14 mouse cellular contexts compared by ENCODE assay signal in genomic region chr19:16876458-16876770, GRCm38 (mm10). TPM values are rescaled to one million over a fixed set of nuclear protein-coding genes. Genes with fewer than 3 reads are reported as not detected.
A peak's percentile ranks its signal among the peaks of the same experiment; 100 is the strongest.
DNase-seq lines count a peak whose midpoint lies in the region; ATAC-seq lines count a peak whose summit lies in the region.
"Had no signal": no experiment of that assay in that cellular context is flagged by ENCODE, and none has a peak within 500 bp of the region (broad histone marks: within the 10 kb centered on the region; RNA-seq: fewer than 3 reads in every experiment).

No protein-coding gene starts in this region.

- intact Hi-C loops in left cerebral cortex, postnatal 14 days (cut with DNase I), result loop anchor here (10.0 kb wide), 1 partner anchor 508 kb away; no protein-coding TSS in a partner anchor

- no peak overlapping the region for H3K9ac ChIP-seq in liver, embryonic 11.5 days (ENCODE audit: low read depth, low read length)
- H3K9ac ChIP-seq in hindbrain, embryonic 12.5 days, result no peak overlapping the region
- H3K9ac ChIP-seq in neural tube, embryonic 12.5 days, result no peak overlapping the region
- H3K9ac ChIP-seq: hindbrain, embryonic 15.5 days; liver, embryonic 14.5 days had no signal

- H3K4me1 ChIP-seq in liver, embryonic 11.5 days (replicated peaks; ENCODE audit: control insufficient read depth, insufficient read depth, low read length), result peaks cover 8% of the 10 kb centered on the region; the same call in 1 of the 2 replicates
- H3K4me1 ChIP-seq in embryonic facial prominence, embryonic 10.5 days, result peaks cover 42% of the 10 kb centered on the region
- peaks cover 38% of the 10 kb centered on the region for H3K4me1 ChIP-seq in hindbrain, embryonic 12.5 days
- peaks cover 37% of the 10 kb centered on the region for H3K4me1 ChIP-seq in neural tube, embryonic 12.5 days

- no peaks in the 10 kb centered on the region for H3K36me3 ChIP-seq in liver, embryonic 11.5 days (ENCODE audit: control insufficient read depth, insufficient read depth, low read length)
- no peaks in the 10 kb centered on the region for H3K36me3 ChIP-seq in embryonic facial prominence, embryonic 10.5 days (replicated peaks)
- no peaks in the 10 kb centered on the region for H3K36me3 ChIP-seq in hindbrain, embryonic 12.5 days
- no peaks in the 10 kb centered on the region for H3K36me3 ChIP-seq in neural tube, embryonic 12.5 days
- H3K36me3 ChIP-seq: hindbrain, embryonic 15.5 days had no signal

- no peak overlapping the region for H3K27ac ChIP-seq in liver, embryonic 11.5 days (ENCODE audit: low read depth, low read length)
- no peak overlapping the region for H3K27ac ChIP-seq in embryonic facial prominence, embryonic 10.5 days (replicated peaks)
- H3K27ac ChIP-seq in hindbrain, embryonic 12.5 days, result no peak overlapping the region
- no peak overlapping the region for H3K27ac ChIP-seq in neural tube, embryonic 12.5 days
- H3K27ac ChIP-seq: hindbrain, embryonic 15.5 days; liver, embryonic 14.5 days had no signal

- peak; percentile 38 for DNase-seq in liver, embryonic 11.5 days (ENCODE audit: low spot score)
- no peak for DNase-seq in liver
- peak; percentile 59 for DNase-seq in embryonic facial prominence, embryonic 10.5 days (ENCODE audit: low spot score)
- DNase-seq in left cerebral cortex, postnatal 14 days (ENCODE audit: low spot score in 2 of 2), result no peak
- no peak for DNase-seq in cerebellum, postnatal 14 days
- DNase-seq: adrenal gland, adult 2 months; cerebellum, adult 11 months; thymus, postnatal 25 days had no signal

- no peaks in the 10 kb centered on the region for H3K9me3 ChIP-seq in liver, embryonic 11.5 days (ENCODE audit: control insufficient read depth, low read length)
- H3K9me3 ChIP-seq in embryonic facial prominence, embryonic 10.5 days, result no peaks in the 10 kb centered on the region
- no peaks in the 10 kb centered on the region for H3K9me3 ChIP-seq in hindbrain, embryonic 12.5 days (replicated peaks)
- H3K9me3 ChIP-seq in neural tube, embryonic 12.5 days, result no peaks in the 10 kb centered on the region
- H3K9me3 ChIP-seq: hindbrain, embryonic 15.5 days had no signal

- H3K4me2 ChIP-seq in liver, embryonic 11.5 days, result no peak overlapping the region
- H3K4me2 ChIP-seq in hindbrain, embryonic 12.5 days (replicated peaks), result peak overlapping the region; percentile 38
- H3K4me2 ChIP-seq in neural tube, embryonic 12.5 days (replicated peaks), result peak overlapping the region; percentile 37
- H3K4me2 ChIP-seq: hindbrain, embryonic 15.5 days had no signal

- H3K4me3 ChIP-seq in liver, embryonic 11.5 days (ENCODE audit: low read depth, low read length), result no peak overlapping the region
- H3K4me3 ChIP-seq in embryonic facial prominence, embryonic 10.5 days, result peak overlapping the region; percentile 41
- H3K4me3 ChIP-seq in hindbrain, embryonic 12.5 days, result peak overlapping the region; percentile 13
- no peak overlapping the region for H3K4me3 ChIP-seq in neural tube, embryonic 12.5 days
- H3K4me3 ChIP-seq: hindbrain, embryonic 15.5 days had no signal

- H3K27me3 ChIP-seq in liver, embryonic 11.5 days (replicated peaks; ENCODE audit: control insufficient read depth, insufficient read depth, low read length), result peaks cover 89% of the 10 kb centered on the region
- H3K27me3 ChIP-seq in embryonic facial prominence, embryonic 10.5 days (replicated peaks; ENCODE audit: low read depth, poor library complexity, severe bottlenecking), result peaks cover 97% of the 10 kb centered on the region
- H3K27me3 ChIP-seq in hindbrain, embryonic 12.5 days, result peaks cover 90% of the 10 kb centered on the region
- H3K27me3 ChIP-seq in neural tube, embryonic 12.5 days (replicated peaks), result peaks cover 79% of the 10 kb centered on the region

- no peak for ATAC-seq in liver, embryonic 11.5 days (replicated peaks; ENCODE audit: low FRiP score)
- no peak for ATAC-seq in hindbrain, embryonic 12.5 days (ENCODE audit: low FRiP score)
- no peak for ATAC-seq in neural tube, embryonic 12.5 days (ENCODE audit: low FRiP score, low read depth)

- 2% methylated on average over 17 of the region's 17 CpGs for WGBS in liver, embryonic 11.5 days
- under 1% methylated on average over 17 of the region's 17 CpGs for WGBS in embryonic facial prominence, embryonic 10.5 days
- under 1% methylated on average over 17 of the region's 17 CpGs for WGBS in hindbrain, embryonic 12.5 days
- WGBS in neural tube, embryonic 12.5 days, result under 1% methylated on average over 17 of the region's 17 CpGs

RNA-seq across cellular contexts. Expression of gene Foxb2, which starts 2.8 kb away (rescaled TPM):
- polyA plus RNA-seq in liver, embryonic 11.5 days (2014; fragmentation: Nextera tagmentation; extraction: Ambion mirVana), result not detected in 2 replicates
- 0.16 TPM in 1 of 2 replicates, not detected in the other for polyA plus RNA-seq in embryonic facial prominence, embryonic 10.5 days (2016; fragmentation: Nextera tagmentation; extraction: Ambion mirVana)
- polyA plus RNA-seq in hindbrain, embryonic 12.5 days (2016; fragmentation: Nextera tagmentation; extraction: Ambion mirVana), result 2.6 and 3.2 TPM in 2 replicates
- polyA plus RNA-seq in neural tube, embryonic 12.5 days (2016; fragmentation: Nextera tagmentation; extraction: Ambion mirVana), result 0.31 and 0.38 TPM in 2 replicates
- not detected for total RNA-seq in left cerebral cortex, postnatal 14 days (2021)
- total RNA-seq: adrenal gland, adult 2 months; MEL had no signal
- polyA plus RNA-seq: adrenal gland, adult 2 months; large intestine, adult 2 months; liver, embryonic 14.5 days had no signal

Comparison
In these comparisons a context has a peak if more than half of its experiments do, and no peak if none do; other contexts are left out.
1. DNase-seq: peak in liver, embryonic 11.5 days (single experiment) and embryonic facial prominence, embryonic 10.5 days (single experiment); none in liver (single experiment), left cerebral cortex, postnatal 14 days (0 of 2) and cerebellum, postnatal 14 days (0 of 2).
2. H3K4me3 ChIP-seq: peak in embryonic facial prominence, embryonic 10.5 days (single experiment) and hindbrain, embryonic 12.5 days (single experiment); none in liver, embryonic 11.5 days (single experiment) and neural tube, embryonic 12.5 days (single experiment).